Mouse (Mus musculus) Muller cell, postnatal 12 days (primary cell): Measurements from ENCODE around the gene Slc35a1.
"Not testable (repeated sequence)": the region's sequence is repeated elsewhere in the genome, so short reads cannot be mapped to it uniquely, and the experiment has no call there.

Experiments
- DNase-seq: peaks from one replicate; pipeline ENCODE4 v3.0.0-alpha.2; 2015; ENCODE audit errors: inconsistent ontology term

Gene Slc35a1

GRCm38 (mm10) chr4:34686874-34687567, at the start of gene Slc35a1:
Slc35a1 (minus strand) TSS chr4:34687438.
- DNase-seq = peak; percentile 96

DNA sequence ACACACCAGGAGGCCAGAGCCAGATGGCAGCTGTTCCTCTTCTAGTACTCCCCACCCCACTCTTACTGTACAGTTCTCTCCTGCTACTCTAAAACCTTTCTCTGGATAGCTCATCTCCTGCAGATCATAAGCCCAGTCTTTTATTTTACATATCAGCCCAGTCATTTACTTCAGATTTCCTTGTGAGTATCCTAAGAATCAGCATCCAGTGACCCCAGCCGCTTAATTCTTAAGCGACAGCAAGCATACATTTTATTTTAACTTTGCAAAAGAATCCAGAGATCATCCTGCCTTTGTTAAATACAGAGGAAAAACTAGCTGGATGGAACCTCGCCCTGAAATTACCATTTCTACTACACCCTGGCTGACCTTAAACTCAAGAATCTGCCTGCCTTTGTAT, 47.2 kb upstream of the Slc35a1 start:
- DNase-seq = no peak

- DNase-seq = not testable (repeated sequence)
Observed at GRCm38 (mm10) chr4:34733415-34733814, 46.2 kb upstream of the Slc35a1 start.

GRCm38 (mm10) chr4:34729851-34730341, 42.7 kb upstream of the Slc35a1 start, which contains the start of gene Cfap206:
Cfap206 (minus strand) TSS chr4:34730206.
- DNase-seq = peak; percentile 84

GRCm38 (mm10) chr4:34725710-34726109, 38.5 kb upstream of the Slc35a1 start:
- DNase-seq = not testable (repeated sequence)

DNA sequence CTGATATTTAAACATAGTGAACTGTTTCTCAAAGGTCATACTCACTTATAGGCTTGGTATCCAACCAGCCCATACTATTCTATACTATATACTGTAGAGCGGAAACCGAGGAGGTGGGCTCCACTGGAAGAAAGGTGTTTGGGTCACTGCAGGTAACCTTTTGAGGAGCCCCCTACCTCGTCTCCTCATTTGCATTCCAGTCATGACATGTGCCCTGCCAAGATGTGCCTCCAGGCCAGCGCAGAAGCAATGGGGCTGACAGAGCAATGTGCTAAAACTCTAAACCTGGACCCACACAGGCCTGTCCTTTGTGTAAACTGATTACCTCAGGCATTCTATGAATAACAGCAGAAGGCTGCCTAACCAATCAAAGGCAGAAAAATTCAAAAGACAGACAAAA, 37.1 kb upstream of the Slc35a1 start:
- no peak for DNase-seq

GRCm38 (mm10) chr4:34723186-34723585, 35.9 kb upstream of the Slc35a1 start:
- DNase-seq = no peak

DNA sequence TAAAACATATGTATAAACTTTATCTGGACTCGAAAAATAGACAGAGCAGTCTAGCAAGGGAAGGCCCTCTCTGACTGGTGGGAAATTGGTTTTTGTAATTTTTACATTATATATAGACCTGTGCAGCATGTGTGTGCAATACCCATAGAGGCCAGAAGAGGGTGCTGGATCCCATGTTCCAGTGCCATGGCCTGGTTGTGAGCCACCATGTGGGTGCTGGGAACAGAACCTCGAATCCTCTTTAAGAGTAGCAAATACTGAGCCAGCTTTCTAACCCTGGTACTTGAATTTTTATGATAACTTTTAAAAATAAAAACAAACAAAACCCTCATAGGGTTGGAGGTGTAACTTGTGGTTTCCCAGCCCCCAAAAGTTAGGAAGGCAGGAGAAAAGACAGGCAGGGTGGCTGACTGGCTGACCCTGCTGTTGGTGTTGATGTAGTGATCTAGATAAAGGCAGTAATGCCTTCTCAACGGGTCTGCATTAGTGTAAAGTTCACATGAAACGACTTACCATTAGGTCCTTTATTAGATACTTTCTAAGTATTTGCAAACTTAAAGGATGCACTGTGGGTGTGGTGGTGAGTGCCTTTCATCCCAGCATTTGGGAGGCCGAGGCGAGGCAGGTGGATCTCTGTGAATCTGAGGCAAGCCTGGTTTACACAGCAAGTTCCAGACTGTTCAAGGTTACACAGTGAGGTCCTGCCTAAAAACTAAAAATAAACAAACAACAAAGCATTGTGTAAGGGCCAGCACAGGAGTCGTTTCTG, 33.1 kb upstream of the Slc35a1 start:
- no peak for DNase-seq

- no peak for DNase-seq
Observed at GRCm38 (mm10) chr4:34719421-34719820, 32.2 kb upstream of the Slc35a1 start.

- DNase-seq = no peak
Observed at GRCm38 (mm10) chr4:34715062-34715461, 27.8 kb upstream of the Slc35a1 start.

GRCm38 (mm10) chr4:34708127-34708526, 20.9 kb upstream of the Slc35a1 start:
- no peak for DNase-seq

- DNase-seq = no peak
Observed at GRCm38 (mm10) chr4:34707248-34707647, 20.0 kb upstream of the Slc35a1 start.

DNA sequence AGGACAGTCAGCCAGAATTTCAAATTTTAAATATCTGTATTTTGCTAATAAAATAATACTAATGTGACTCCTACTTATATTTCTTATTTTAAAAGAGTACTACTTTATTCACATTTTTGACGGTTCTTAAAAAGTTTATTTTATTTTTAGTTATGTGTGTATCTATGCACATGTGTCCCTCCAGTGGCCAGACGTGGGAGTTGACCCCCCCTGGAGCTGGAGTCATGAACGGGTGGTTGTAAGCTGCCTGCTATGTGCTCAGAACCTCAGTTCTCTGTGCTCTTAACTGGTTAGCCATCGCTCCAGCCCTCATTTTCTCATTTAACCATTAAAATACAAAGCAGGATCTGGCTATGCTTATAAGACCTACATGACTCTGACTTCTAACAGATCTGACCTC, 15.8 kb upstream of the Slc35a1 start:
- DNase-seq = no peak

DNA sequence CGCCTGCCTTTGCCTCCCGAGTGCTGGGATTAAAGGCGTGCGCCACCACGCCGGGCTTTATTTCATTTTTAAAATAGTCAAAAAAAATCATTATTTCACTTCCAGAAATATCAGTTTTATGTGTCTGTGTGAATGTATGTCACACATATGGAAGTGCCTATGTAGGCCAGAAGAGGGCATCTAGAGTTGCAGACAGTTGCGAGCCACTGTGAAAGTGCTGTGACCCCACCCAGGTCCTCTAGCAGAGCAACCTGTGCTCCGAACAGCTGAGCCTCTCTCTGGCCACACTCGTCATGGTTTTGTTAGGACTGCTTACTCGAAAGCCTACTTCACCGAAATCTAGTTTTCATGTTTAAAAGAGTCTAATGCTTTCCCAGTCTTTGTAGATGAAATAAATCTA, 15.0 kb upstream of the Slc35a1 start:
- no peak for DNase-seq

GRCm38 (mm10) chr4:34701528-34701927, 14.3 kb upstream of the Slc35a1 start:
- DNase-seq = peak; percentile 37

GRCm38 (mm10) chr4:34688021-34688420, 783 bp upstream of the Slc35a1 start:
- no peak for DNase-seq

- DNase-seq = no peak
Observed at GRCm38 (mm10) chr4:34680530-34680929, 6.7 kb downstream of the Slc35a1 start.

GRCm38 (mm10) chr4:34673721-34674120, 13.5 kb downstream of the Slc35a1 start:
- DNase-seq = no peak

DNA sequence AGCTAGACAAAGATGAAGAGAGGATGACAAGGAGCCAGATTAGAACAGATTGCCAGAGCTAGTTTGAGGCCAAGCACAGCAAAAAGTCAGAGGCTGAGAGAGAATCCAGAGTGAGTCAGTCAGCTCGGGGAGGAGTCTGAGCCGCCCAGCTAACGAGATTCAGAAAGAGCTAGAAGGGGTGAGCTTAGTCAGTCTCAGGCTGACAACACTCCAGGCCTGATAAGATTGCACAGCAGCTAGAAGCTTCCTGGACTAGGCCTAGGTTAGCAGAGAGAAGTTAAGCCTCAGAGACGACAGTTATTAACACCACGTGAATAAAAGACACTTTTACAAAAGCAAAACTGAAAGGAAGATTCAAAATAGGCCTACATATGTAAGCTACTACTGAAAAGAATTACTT, 19.3 kb downstream of the Slc35a1 start:
- no peak for DNase-seq

DNA sequence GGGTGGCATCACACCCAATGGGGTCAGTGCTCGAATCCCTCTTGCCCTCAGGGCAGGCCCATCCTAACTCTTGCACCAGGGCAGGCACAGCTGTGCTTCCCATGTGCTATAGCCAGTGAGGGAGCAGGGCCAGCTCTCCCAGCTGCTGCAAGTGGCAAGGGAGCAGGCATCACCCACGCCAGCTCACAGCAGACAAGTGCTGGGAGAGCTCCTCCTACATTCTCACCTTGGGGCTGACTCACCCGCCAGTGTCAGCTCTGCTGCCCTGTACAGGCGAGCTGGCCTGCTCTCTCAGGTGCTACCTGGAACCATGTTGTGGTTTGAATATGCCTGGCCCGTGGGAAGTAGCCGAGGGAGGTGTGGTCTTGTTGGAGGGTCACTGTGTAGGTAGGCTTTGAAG, 25.3 kb downstream of the Slc35a1 start:
- no peak for DNase-seq

DNA sequence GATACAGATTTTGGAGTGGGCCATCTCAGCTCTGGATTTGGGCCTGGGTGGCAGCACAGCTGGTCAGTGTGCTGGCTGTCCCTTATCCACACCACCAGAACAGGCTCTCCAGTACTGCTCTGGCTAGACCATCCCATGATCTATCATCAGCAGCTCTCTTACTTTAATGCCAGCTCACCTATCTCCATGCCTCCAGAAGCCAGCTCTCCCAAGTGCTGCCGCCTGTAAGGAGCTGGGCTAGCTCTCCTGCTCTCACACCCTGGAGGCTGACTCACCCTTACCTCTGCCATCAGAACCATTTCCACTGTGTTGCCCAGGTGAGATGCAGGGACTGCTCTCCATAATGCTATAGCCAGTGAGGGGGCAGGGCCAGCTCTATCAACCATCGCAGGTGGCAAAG, 25.7 kb downstream of the Slc35a1 start:
- DNase-seq = no peak

- DNase-seq = no peak
Observed at GRCm38 (mm10) chr4:34659012-34659411, 28.2 kb downstream of the Slc35a1 start.

DNA sequence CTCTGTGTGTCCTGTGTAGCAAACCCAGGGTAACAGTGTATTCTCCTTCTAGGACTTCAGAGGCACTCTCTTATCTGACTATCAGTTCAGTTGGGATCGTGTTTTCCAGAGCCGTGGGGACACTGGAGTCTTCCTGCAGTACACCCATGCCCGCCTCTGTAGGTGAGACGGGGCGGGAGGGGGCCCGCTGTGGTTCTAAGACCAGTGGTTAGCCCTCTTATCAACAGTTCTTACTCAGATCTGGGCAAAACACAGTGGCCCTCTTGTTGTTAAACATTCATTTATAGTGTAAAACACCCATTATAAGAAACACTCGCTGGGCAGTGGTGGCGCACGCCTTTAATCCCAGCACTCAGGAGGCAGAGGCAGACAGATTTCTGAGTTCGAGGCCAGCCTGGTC, 31.1 kb downstream of the Slc35a1 start:
- no peak for DNase-seq
